Mouse (Mus musculus) C2C12 (cell line): ENCODE results near the gene Gm11541.

Experiments used
- CTCF ChIP-seq: IDR thresholded peaks from one replicate; pipeline ENCODE4 v1.5.1; 2011; ENCODE audit not compliant: control insufficient read depth, insufficient read depth, insufficient read length
- MAX ChIP-seq: IDR thresholded peaks from one replicate; pipeline ENCODE4 v1.6.1; 2011; ENCODE audit warnings: mild to moderate bottlenecking, control low read depth
- MYOD1 ChIP-seq: IDR thresholded peaks from one replicate; pipeline ENCODE4 v1.6.1; 2011; ENCODE audit warnings: low read depth; ENCODE audit not compliant: control insufficient read depth, insufficient read length
- USF1 ChIP-seq: IDR thresholded peaks from one replicate; pipeline ENCODE4 v1.6.1; 2011; ENCODE audit warnings: low read depth, mild to moderate bottlenecking, control low read depth, moderate library complexity

DNA sequence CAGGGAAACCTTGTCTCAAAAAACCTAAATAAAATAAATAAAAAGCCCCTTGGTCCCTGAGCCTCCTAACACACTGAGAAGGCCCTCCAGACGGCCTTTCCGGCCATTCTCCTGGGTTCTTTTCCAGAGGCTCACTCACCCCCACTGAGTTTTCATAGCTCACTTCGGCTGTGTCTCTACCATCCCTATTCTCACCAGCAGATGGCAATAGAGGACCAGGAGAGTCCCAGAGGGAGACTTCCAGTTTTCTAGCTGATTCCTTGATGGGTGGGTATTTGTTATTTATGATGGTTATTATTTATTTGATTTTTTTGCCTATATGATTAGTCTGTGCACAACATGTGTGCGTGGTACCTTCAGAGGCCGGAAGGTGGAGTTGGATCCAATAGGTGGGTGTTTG, 26.0 kb upstream of the Gm11541 start:
- TF ChIP-seq CTCF (no peak), MYOD1 (no peak), MAX (no peak), USF1 (no peak)
